Mouse (Mus musculus) limb, embryonic 11.5 days (tissue): ENCODE results near the gene Mthfd1l. TPM values are rescaled to one million over a fixed set of nuclear protein-coding genes. Genes with fewer than 3 reads are reported as not detected.

Experiments
- ATAC-seq: fragments of 200-750 bp; cut with Nextera tagmentation; 2 replicates; pipeline ENCODE4 v1.8.0; 2017; ENCODE audit warnings: low read depth; ENCODE audit not compliant: insufficient number of reproducible peaks, low FRiP score, low TSS enrichment
- DNase-seq: peaks from one replicate; pipeline ENCODE4 v3.0.0-alpha.2; 2015; ENCODE audit warnings: low spot score
- H3K27ac ChIP-seq: fragments of 300-500 bp; sonication (generic); replicated peaks from 2 replicates; pipeline ENCODE4 v1.5.1; 2014; ENCODE audit warnings: low read depth, mild to moderate bottlenecking, low read length
- H3K27me3 ChIP-seq: fragments of 300-500 bp; sonication (generic); 2 replicates; pipeline ENCODE4 v1.6.1; 2014; ENCODE audit warnings: mild to moderate bottlenecking, low read length, mixed read lengths; ENCODE audit not compliant: control insufficient read depth, insufficient read depth
- H3K36me3 ChIP-seq: fragments of 300-500 bp; sonication (generic); 2 replicates; pipeline ENCODE4 v1.6.1; 2014; ENCODE audit warnings: mild to moderate bottlenecking, low read length, moderate library complexity, mixed read lengths; ENCODE audit not compliant: control insufficient read depth, insufficient read depth
- H3K4me1 ChIP-seq: fragments of 300-500 bp; sonication (generic); 2 replicates; pipeline ENCODE4 v1.6.1; 2014; ENCODE audit warnings: low read length, mixed read lengths; ENCODE audit not compliant: control insufficient read depth, insufficient read depth
- H3K4me2 ChIP-seq: fragments of 300-500 bp; sonication (generic); 2 replicates; pipeline ENCODE4 v1.6.1; 2014; ENCODE audit warnings: low read depth, mild to moderate bottlenecking, moderate library complexity; ENCODE audit not compliant: severe bottlenecking
- H3K4me3 ChIP-seq: fragments of 300-500 bp; sonication (generic); 2 replicates; pipeline ENCODE4 v1.5.1; 2014; ENCODE audit warnings: low read depth, low read length
- H3K9ac ChIP-seq: fragments of 300-500 bp; sonication (generic); 2 replicates; pipeline ENCODE4 v1.6.1; 2014; ENCODE audit warnings: mild to moderate bottlenecking, low read length
- H3K9me3 ChIP-seq: fragments of 300-500 bp; sonication (generic); 2 replicates; pipeline ENCODE4 v1.6.1; 2016; ENCODE audit warnings: low read length; ENCODE audit not compliant: control insufficient read depth
- WGBS: fragments of 180-500 bp; shearing (Covaris S2); extraction: QIAGEN DNeasy Blood & Tissue Kit; methylation state at CpG from one replicate; pipeline ENCODE4 v1.1.7; 2014; 5-methylcytosine and 5-hydroxymethylcytosine counted together
- polyA plus RNA-seq: library from polyadenylated mRNA; unstranded; fragments of >200 nt; fragmentation: Nextera tagmentation; extraction: Ambion mirVana; gene quantifications from 2 replicates; pipeline ENCODE4 v1.2.1, GENCODE M21; 2014

Gene Mthfd1l
- polyA plus RNA-seq, 1 experiment from 2014 or later: 16.0 TPM

- Histone ChIP-seq H3K4me3 (no peak overlapping the region), H3K9ac (no peak overlapping the region), H3K36me3 (no peaks in the 10 kb centered on the region), H3K27ac (no peak overlapping the region), H3K4me2 (no peak overlapping the region), H3K27me3 (no peaks in the 10 kb centered on the region), H3K4me1 (0 out of 2 replicates have a peak, but pooled peaks cover 2% of the 10 kb centered on the region), H3K9me3 (no peaks in the 10 kb centered on the region)
- no peak for DNase-seq
- 69% methylated on average over 4 of the region's 4 CpGs for WGBS
- ATAC-seq: no peak
These were observed 156.0 kb downstream of the Mthfd1l start for GRCm38 (mm10) chr10:4128915-4129314.

GRCm38 (mm10) chr10:4129461-4129860, 156.5 kb downstream of the Mthfd1l start:
- Histone ChIP-seq H3K4me1 (0 out of 2 replicates have a peak, but pooled peaks cover 2% of the 10 kb centered on the region), H3K27ac (no peak overlapping the region), H3K4me2 (no peak overlapping the region), H3K9me3 (no peaks in the 10 kb centered on the region), H3K4me3 (no peak overlapping the region), H3K27me3 (no peaks in the 10 kb centered on the region), H3K9ac (no peak overlapping the region), H3K36me3 (no peaks in the 10 kb centered on the region)
- DNase-seq (no peak), ATAC-seq (no peak)
- WGBS: 87% methylated on average over 8 of the region's 8 CpGs

GRCm38 (mm10) chr10:4130034-4130607, 157.2 kb downstream of the Mthfd1l start:
- Histone ChIP-seq H3K27ac (no peak overlapping the region), H3K9me3 (no peaks in the 10 kb centered on the region), H3K4me3 (no peak overlapping the region), H3K27me3 (no peaks in the 10 kb centered on the region), H3K4me1 (0 out of 2 replicates have a peak, but pooled peaks cover 2% of the 10 kb centered on the region), H3K36me3 (no peaks in the 10 kb centered on the region), H3K9ac (no peak overlapping the region), H3K4me2 (no peak overlapping the region)
- ATAC-seq: no peak
- no peak for DNase-seq
- WGBS: 92% methylated on average over 11 of the region's 11 CpGs

GRCm38 (mm10) chr10:4132735-4133134, 159.8 kb downstream of the Mthfd1l start:
- WGBS: 76% methylated on average over 7 of the region's 7 CpGs
- no peak for ATAC-seq

GRCm38 (mm10) chr10:4135100-4135764, 162.3 kb downstream of the Mthfd1l start:
- ATAC-seq (no peak), DNase-seq (no peak)
- no peaks in the 10 kb centered on the region for H3K36me3 ChIP-seq
- no peak overlapping the region for H3K27ac ChIP-seq
- H3K4me2 ChIP-seq: no peak overlapping the region
- no peak overlapping the region for H3K9ac ChIP-seq
- no peaks in the 10 kb centered on the region for H3K9me3 ChIP-seq
- no peak overlapping the region for H3K4me3 ChIP-seq
- WGBS: 95% methylated on average over 5 of the region's 5 CpGs
- H3K4me1 ChIP-seq: no peaks in the 10 kb centered on the region
- no peaks in the 10 kb centered on the region for H3K27me3 ChIP-seq

More at GRCm38 (mm10) chr10:4132735-4133134, 159.8 kb downstream of the Mthfd1l start:
- no peak overlapping the region for H3K4me3 ChIP-seq
- no peak overlapping the region for H3K27ac ChIP-seq
- no peak overlapping the region for H3K9ac ChIP-seq
- H3K9me3 ChIP-seq: no peaks in the 10 kb centered on the region
- H3K4me1 ChIP-seq: no peaks in the 10 kb centered on the region
- H3K4me2 ChIP-seq: no peak overlapping the region
- no peaks in the 10 kb centered on the region for H3K36me3 ChIP-seq
- DNase-seq: no peak
- no peaks in the 10 kb centered on the region for H3K27me3 ChIP-seq

- no peaks in the 10 kb centered on the region for H3K9me3 ChIP-seq
- H3K27me3 ChIP-seq: no peaks in the 10 kb centered on the region
- DNase-seq (no peak), ATAC-seq (no peak)
- no peak overlapping the region for H3K27ac ChIP-seq
- H3K36me3 ChIP-seq: no peaks in the 10 kb centered on the region
- H3K4me2 ChIP-seq: no peak overlapping the region
- H3K9ac ChIP-seq: no peak overlapping the region
- WGBS: 74% methylated on average over 3 of the region's 3 CpGs
- H3K4me1 ChIP-seq: no peaks in the 10 kb centered on the region
- H3K4me3 ChIP-seq: no peak overlapping the region
These were observed 166.6 kb downstream of the Mthfd1l start for GRCm38 (mm10) chr10:4139531-4139930.

- Histone ChIP-seq H3K36me3 (no peaks in the 10 kb centered on the region), H3K27me3 (no peaks in the 10 kb centered on the region), H3K9me3 (no peaks in the 10 kb centered on the region), H3K9ac (no peak overlapping the region), H3K27ac (no peak overlapping the region), H3K4me2 (no peak overlapping the region), H3K4me3 (no peak overlapping the region), H3K4me1 (no peaks in the 10 kb centered on the region)
- ATAC-seq (no peak), DNase-seq (no peak)
- 74% methylated on average over 7 of the region's 7 CpGs for WGBS
These were observed 168.8 kb downstream of the Mthfd1l start for GRCm38 (mm10) chr10:4141689-4142088.

- no peaks in the 10 kb centered on the region for H3K27me3 ChIP-seq
- H3K4me2 ChIP-seq: no peak overlapping the region
- no peak for ATAC-seq
- DNase-seq: no peak
- H3K9ac ChIP-seq: no peak overlapping the region
- no peaks in the 10 kb centered on the region for H3K36me3 ChIP-seq
- no peak overlapping the region for H3K27ac ChIP-seq
- no peaks in the 10 kb centered on the region for H3K4me1 ChIP-seq
- H3K4me3 ChIP-seq: no peak overlapping the region
- WGBS: 80% methylated on average over 10 of the region's 10 CpGs
- H3K9me3 ChIP-seq: no peaks in the 10 kb centered on the region
These were observed 169.9 kb downstream of the Mthfd1l start for GRCm38 (mm10) chr10:4142816-4143215.
